Mouse (Mus musculus): ENCODE data around the gene Aco1. TPM values are rescaled to one million over a fixed set of nuclear protein-coding genes. Genes with fewer than 3 reads are reported as not detected.

Aco1 gene
- polyA plus RNA-seq, 1 experiment from 2014 or later, result 72.8 TPM

- 91% methylated on average over 4 of the region's 4 CpGs for WGBS
- no peak for ATAC-seq (ENCODE audit: low FRiP score, low TSS enrichment)
- no peak overlapping the region for H3K4me2 ChIP-seq (replicated peaks; ENCODE audit: low read depth, low read length)
- no peak overlapping the region for H3K9ac ChIP-seq (ENCODE audit: low read depth, low read length)
- no peak overlapping the region for H3K4me3 ChIP-seq (ENCODE audit: low read length)
- H3K27me3 ChIP-seq (ENCODE audit: control insufficient read depth, insufficient read depth, low read length), result no peaks in the 10 kb centered on the region
- no peak overlapping the region for H3K27ac ChIP-seq (ENCODE audit: low read depth, low read length)
- H3K4me1 ChIP-seq (ENCODE audit: control insufficient read depth, insufficient read depth, low read length), result no peaks in the 10 kb centered on the region
- no peaks in the 10 kb centered on the region for H3K9me3 ChIP-seq (ENCODE audit: control insufficient read depth, low read length)
- H3K36me3 ChIP-seq (ENCODE audit: control insufficient read depth, insufficient read depth, low read length), result no peaks in the 10 kb centered on the region
Observed at GRCm38 (mm10) chr4:40136519-40136918, 6.4 kb upstream of the Aco1 start.

GRCm38 (mm10) chr4:40139663-40140255, 3.1 kb upstream of the Aco1 start:
- peaks cover 13% of the 10 kb centered on the region for H3K4me1 ChIP-seq (ENCODE audit: control insufficient read depth, insufficient read depth, low read length)
- H3K27me3 ChIP-seq (ENCODE audit: control insufficient read depth, insufficient read depth, low read length), result no peaks in the 10 kb centered on the region
- 85% methylated on average over 3 of the region's 3 CpGs for WGBS
- ATAC-seq (ENCODE audit: low FRiP score, low TSS enrichment), result no peak
- H3K4me2 ChIP-seq (replicated peaks; ENCODE audit: low read depth, low read length), result no peak overlapping the region
- H3K36me3 ChIP-seq (ENCODE audit: control insufficient read depth, insufficient read depth, low read length), result no peaks in the 10 kb centered on the region
- no peak overlapping the region for H3K9ac ChIP-seq (ENCODE audit: low read depth, low read length)
- H3K9me3 ChIP-seq (ENCODE audit: control insufficient read depth, low read length), result no peaks in the 10 kb centered on the region
- no peak overlapping the region for H3K27ac ChIP-seq (ENCODE audit: low read depth, low read length)
- no peak overlapping the region for H3K4me3 ChIP-seq (ENCODE audit: low read length)

- peak overlapping the region; percentile 83 for H3K9ac ChIP-seq (ENCODE audit: low read depth, low read length)
- under 1% methylated on average over 27 of the region's 27 CpGs for WGBS
- H3K4me2 ChIP-seq (replicated peaks; ENCODE audit: low read depth, low read length), result peak overlapping the region; percentile 71
- no peaks in the 10 kb centered on the region for H3K27me3 ChIP-seq (ENCODE audit: control insufficient read depth, insufficient read depth, low read length)
- ATAC-seq (ENCODE audit: low FRiP score, low TSS enrichment), result no peak
- peak overlapping the region; percentile 81 for H3K4me3 ChIP-seq (ENCODE audit: low read length)
- peak overlapping the region; percentile 95 for H3K27ac ChIP-seq (ENCODE audit: low read depth, low read length)
- H3K4me1 ChIP-seq (ENCODE audit: control insufficient read depth, insufficient read depth, low read length), result peaks cover 19% of the 10 kb centered on the region
- H3K9me3 ChIP-seq (ENCODE audit: control insufficient read depth, low read length), result no peaks in the 10 kb centered on the region
- no peaks in the 10 kb centered on the region for H3K36me3 ChIP-seq (ENCODE audit: control insufficient read depth, insufficient read depth, low read length)
Observed at GRCm38 (mm10) chr4:40143533-40143871, 621 bp downstream of the Aco1 start.

GRCm38 (mm10) chr4:40144543-40144942, 1.7 kb downstream of the Aco1 start:
- Histone ChIP-seq H3K36me3 (ENCODE audit: control insufficient read depth, insufficient read depth, low read length) (no peaks in the 10 kb centered on the region), H3K4me3 (ENCODE audit: low read length) (peak overlapping the region; percentile 81), H3K9me3 (ENCODE audit: control insufficient read depth, low read length) (no peaks in the 10 kb centered on the region), H3K4me2 (replicated peaks; ENCODE audit: low read depth, low read length) (peak overlapping the region; percentile 71), H3K27me3 (ENCODE audit: control insufficient read depth, insufficient read depth, low read length) (no peaks in the 10 kb centered on the region), H3K9ac (ENCODE audit: low read depth, low read length) (peak overlapping the region; percentile 83; the same call in 1 of the 2 replicates), H3K4me1 (ENCODE audit: control insufficient read depth, insufficient read depth, low read length) (peaks cover 19% of the 10 kb centered on the region), H3K27ac (ENCODE audit: low read depth, low read length) (no peak overlapping the region)
- WGBS, result 10% methylated on average over 1 of the region's 1 CpGs
- no peak for ATAC-seq (ENCODE audit: low FRiP score, low TSS enrichment)

GRCm38 (mm10) chr4:40144981-40145380, 2.1 kb downstream of the Aco1 start:
- ATAC-seq (ENCODE audit: low FRiP score, low TSS enrichment), result no peak
- 64% methylated on average over 3 of the region's 3 CpGs for WGBS
- H3K4me2 ChIP-seq (replicated peaks; ENCODE audit: low read depth, low read length), result peak overlapping the region; percentile 71; the same call in 1 of the 2 replicates
- no peaks in the 10 kb centered on the region for H3K9me3 ChIP-seq (ENCODE audit: control insufficient read depth, low read length)
- no peaks in the 10 kb centered on the region for H3K36me3 ChIP-seq (ENCODE audit: control insufficient read depth, insufficient read depth, low read length)
- peaks cover 19% of the 10 kb centered on the region for H3K4me1 ChIP-seq (ENCODE audit: control insufficient read depth, insufficient read depth, low read length)
- no peaks in the 10 kb centered on the region for H3K27me3 ChIP-seq (ENCODE audit: control insufficient read depth, insufficient read depth, low read length)
- H3K4me3 ChIP-seq (ENCODE audit: low read length), result no peak overlapping the region; the same call in 1 of the 2 replicates
- no peak overlapping the region for H3K27ac ChIP-seq (ENCODE audit: low read depth, low read length)
- no peak overlapping the region for H3K9ac ChIP-seq (ENCODE audit: low read depth, low read length)

- H3K36me3 ChIP-seq (ENCODE audit: control insufficient read depth, insufficient read depth, low read length), result no peaks in the 10 kb centered on the region
- peaks cover 12% of the 10 kb centered on the region for H3K4me1 ChIP-seq (ENCODE audit: control insufficient read depth, insufficient read depth, low read length)
- no peak overlapping the region for H3K9ac ChIP-seq (ENCODE audit: low read depth, low read length)
- ATAC-seq (ENCODE audit: low FRiP score, low TSS enrichment), result no peak
- no peak overlapping the region for H3K4me2 ChIP-seq (replicated peaks; ENCODE audit: low read depth, low read length)
- H3K27ac ChIP-seq (ENCODE audit: low read depth, low read length), result no peak overlapping the region
- H3K4me3 ChIP-seq (ENCODE audit: low read length), result no peak overlapping the region
- H3K27me3 ChIP-seq (ENCODE audit: control insufficient read depth, insufficient read depth, low read length), result no peaks in the 10 kb centered on the region
- H3K9me3 ChIP-seq (ENCODE audit: control insufficient read depth, low read length), result no peaks in the 10 kb centered on the region
- 92% methylated on average over 5 of the region's 5 CpGs for WGBS
Observed at GRCm38 (mm10) chr4:40148281-40148680, 5.4 kb downstream of the Aco1 start.

- Histone ChIP-seq H3K9ac (ENCODE audit: low read depth, low read length) (no peak overlapping the region), H3K9me3 (ENCODE audit: control insufficient read depth, low read length) (no peaks in the 10 kb centered on the region), H3K36me3 (ENCODE audit: control insufficient read depth, insufficient read depth, low read length) (no peaks in the 10 kb centered on the region), H3K4me1 (ENCODE audit: control insufficient read depth, insufficient read depth, low read length) (peaks cover 3% of the 10 kb centered on the region; the same call in 1 of the 2 replicates), H3K4me2 (replicated peaks; ENCODE audit: low read depth, low read length) (no peak overlapping the region), H3K27ac (ENCODE audit: low read depth, low read length) (no peak overlapping the region), H3K27me3 (ENCODE audit: control insufficient read depth, insufficient read depth, low read length) (no peaks in the 10 kb centered on the region), H3K4me3 (ENCODE audit: low read length) (no peak overlapping the region)
- WGBS, result 95% methylated on average over 7 of the region's 7 CpGs
- no peak for ATAC-seq (ENCODE audit: low FRiP score, low TSS enrichment)
Observed at GRCm38 (mm10) chr4:40150046-40150445, 7.2 kb downstream of the Aco1 start.

DNA sequence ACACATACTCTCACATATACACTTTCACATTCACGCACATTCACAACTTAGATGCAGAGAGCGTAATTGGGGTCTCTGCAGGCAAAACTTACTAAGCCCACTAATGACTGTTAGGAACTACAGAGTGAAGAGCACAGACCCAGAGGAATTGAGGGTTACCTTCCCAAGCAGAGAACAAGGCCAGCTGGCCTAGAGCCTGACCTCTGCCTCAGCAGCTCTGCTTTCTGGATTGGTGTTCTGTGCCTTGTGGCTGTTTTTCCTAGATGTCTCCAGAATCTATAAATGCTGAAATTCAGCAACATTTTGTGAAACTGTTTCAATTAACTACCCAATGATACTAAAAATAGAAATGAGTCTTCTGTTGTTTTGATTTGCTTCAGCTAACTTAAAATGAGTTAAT, 9.9 kb downstream of the Aco1 start:
- H3K9me3 ChIP-seq (ENCODE audit: control insufficient read depth, low read length), result no peaks in the 10 kb centered on the region
- no peak overlapping the region for H3K4me3 ChIP-seq (ENCODE audit: low read length)
- H3K27me3 ChIP-seq (ENCODE audit: control insufficient read depth, insufficient read depth, low read length), result no peaks in the 10 kb centered on the region
- 92% methylated on average over 2 of the region's 2 CpGs for WGBS
- H3K4me1 ChIP-seq (ENCODE audit: control insufficient read depth, insufficient read depth, low read length), result peaks cover 7% of the 10 kb centered on the region; the same call in 1 of the 2 replicates
- no peak overlapping the region for H3K9ac ChIP-seq (ENCODE audit: low read depth, low read length)
- no peaks in the 10 kb centered on the region for H3K36me3 ChIP-seq (ENCODE audit: control insufficient read depth, insufficient read depth, low read length)
- H3K27ac ChIP-seq (ENCODE audit: low read depth, low read length), result no peak overlapping the region
- ATAC-seq (ENCODE audit: low FRiP score, low TSS enrichment), result no peak
- H3K4me2 ChIP-seq (replicated peaks; ENCODE audit: low read depth, low read length), result no peak overlapping the region

GRCm38 (mm10) chr4:40153500-40153899, 10.6 kb downstream of the Aco1 start:
- Histone ChIP-seq H3K4me2 (replicated peaks; ENCODE audit: low read depth, low read length) (no peak overlapping the region), H3K4me3 (ENCODE audit: low read length) (no peak overlapping the region), H3K36me3 (ENCODE audit: control insufficient read depth, insufficient read depth, low read length) (no peaks in the 10 kb centered on the region), H3K27ac (ENCODE audit: low read depth, low read length) (no peak overlapping the region), H3K9ac (ENCODE audit: low read depth, low read length) (no peak overlapping the region), H3K27me3 (ENCODE audit: control insufficient read depth, insufficient read depth, low read length) (no peaks in the 10 kb centered on the region), H3K4me1 (ENCODE audit: control insufficient read depth, insufficient read depth, low read length) (peaks cover 7% of the 10 kb centered on the region; the same call in 1 of the 2 replicates), H3K9me3 (ENCODE audit: control insufficient read depth, low read length) (no peaks in the 10 kb centered on the region)
- no peak for ATAC-seq (ENCODE audit: low FRiP score, low TSS enrichment)
- 94% methylated on average over 4 of the region's 4 CpGs for WGBS

All from kidney, embryonic 14.5 days (tissue).